ENCODE assay signal across 16 mouse cellular contexts in the genomic region with DNA sequence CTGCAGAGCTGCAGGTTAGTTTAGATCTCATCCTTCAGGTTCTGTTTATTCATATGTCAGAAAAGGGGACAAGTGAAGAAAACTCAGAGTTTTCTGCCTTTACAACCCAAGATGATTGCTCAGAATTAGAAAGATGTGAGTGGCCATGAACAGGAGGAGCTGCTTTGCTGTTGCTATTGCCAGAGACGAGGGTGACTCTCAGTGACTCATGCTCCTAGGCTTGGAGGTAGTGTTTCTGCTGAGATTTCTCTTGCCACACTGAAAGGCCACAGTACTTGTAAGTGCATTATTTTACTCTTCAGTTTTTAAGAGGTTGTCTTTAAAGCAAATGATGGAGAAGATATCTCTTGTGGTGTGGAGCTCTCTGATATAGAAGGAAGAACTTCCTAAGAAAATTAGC.
"Had no signal": no experiment of that assay in that cellular context is flagged by ENCODE, and none has a peak within 500 bp of the region (broad histone marks: within the 10 kb centered on the region; RNA-seq: fewer than 3 reads in every experiment).

No protein-coding gene starts in this region.

- DNase-seq: gastrocnemius, adult 2 months; gastrocnemius, postnatal 14 days; gastrocnemius, postnatal 36 days; heart, adult 11 months; heart, adult 2 months; heart, postnatal 14 days; heart, postnatal 36 days; kidney, adult 11 months; kidney, adult 2 months; kidney, adult 9 months; kidney, postnatal 14 days; kidney, postnatal 36 days; layer of hippocampus, adult 9-11 months; liver; liver, embryonic 13.5 days; liver, postnatal 0 days had no signal
